Mouse (Mus musculus): ENCODE measurements around the gene Paf1. TPM values are rescaled to one million over a fixed set of nuclear protein-coding genes. Genes with fewer than 3 reads are reported as not detected.
A peak's percentile ranks its signal among the peaks of the same experiment; 100 is the strongest.

Paf1 gene
- polyA plus RNA-seq (2011; ENCODE audit: insufficient read length, low read depth, missing spikeins), result 73.5 and 82.5 TPM in 2 replicates

DNA sequence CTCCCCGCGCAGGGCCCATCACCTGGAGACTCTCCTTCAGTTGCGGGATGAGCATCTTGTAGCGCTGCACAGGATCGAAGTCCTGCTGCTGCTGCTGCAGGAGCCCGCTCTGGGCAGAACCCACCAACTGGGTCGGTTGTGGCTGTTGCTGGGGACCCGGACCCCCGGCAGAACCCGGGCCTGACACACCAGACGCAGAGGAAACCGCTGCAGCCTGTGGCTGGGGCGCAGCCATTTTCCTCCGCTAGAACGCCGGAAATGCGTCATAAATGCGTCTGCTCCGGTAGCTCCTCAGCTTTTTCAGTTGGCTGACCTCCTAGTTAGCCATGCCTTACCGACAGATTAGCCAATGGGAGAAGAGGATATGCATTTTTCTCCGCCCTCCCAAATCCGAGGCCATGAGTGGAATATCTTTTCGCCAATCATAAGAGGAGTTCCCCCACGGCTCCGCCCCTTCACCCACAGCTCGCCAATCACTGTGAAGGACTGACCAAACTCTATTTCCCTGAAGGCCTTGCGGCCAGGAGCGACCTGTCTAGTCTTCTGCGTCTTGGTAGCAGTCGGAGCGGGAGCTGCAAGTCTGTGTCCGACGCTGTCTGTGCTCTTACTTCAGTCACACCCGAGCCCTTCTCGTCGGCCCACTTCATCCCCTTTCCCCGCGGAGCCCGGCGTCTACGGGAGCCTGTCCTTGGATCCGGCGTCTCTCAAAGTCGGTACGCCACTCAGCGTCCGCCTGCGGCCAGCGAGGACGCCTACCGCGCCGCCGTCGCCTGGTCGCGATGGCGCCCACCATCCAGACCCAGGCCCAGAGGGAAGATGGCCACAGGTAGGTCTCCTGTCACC, at the start of gene Paf1, which contains the start of gene Med29:
Gene Paf1 (plus strand): TSS at position 523 of the 843 bp plus-strand sequence.
Gene Med29 (minus strand): TSS at position 280 of the 843 bp plus-strand sequence.
- Histone ChIP-seq H3K27ac (ENCODE audit: insufficient read depth, low read length) (0 out of 2 replicates have a peak within 1 kb of the TSS, but pooled peaks have one; percentile 4), H3K4me1 (ENCODE audit: control insufficient read depth, insufficient read depth, low read length) (no peaks in the 10 kb centered on the region), H3K4me3 (ENCODE audit: insufficient read depth, low read length) (peak within 1 kb of the TSS; percentile 80)
- TF ChIP-seq CTCF (IDR thresholded peaks at IDR 0.05; ENCODE audit: borderline replicate concordance, insufficient read depth, low read length) (no peak), POLR2A (IDR thresholded peaks at IDR 0.05; ENCODE audit: low read depth, low read length) (peak; percentile 97)

DNA sequence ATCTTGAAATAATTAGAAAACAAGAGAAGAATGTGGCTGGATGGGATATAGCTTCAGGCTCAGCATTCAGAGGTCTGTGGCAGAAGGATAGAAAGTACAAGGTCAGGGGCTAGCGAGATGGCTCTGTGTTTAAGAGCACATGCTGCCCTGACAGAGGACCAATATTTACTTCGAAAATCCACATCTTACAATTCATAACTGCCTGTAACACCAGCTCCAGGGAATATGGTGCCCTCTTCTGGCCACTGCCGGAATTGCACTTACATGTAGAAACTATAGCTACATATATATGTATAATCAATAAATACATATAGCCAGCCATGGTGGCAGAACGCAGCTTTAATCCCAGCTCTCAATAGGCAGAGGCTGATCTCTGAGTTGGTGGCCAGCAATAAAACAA, 48.1 kb upstream of the Paf1 start:
- TF ChIP-seq CTCF (IDR thresholded peaks at IDR 0.05; ENCODE audit: borderline replicate concordance, insufficient read depth, low read length) (peak; percentile 38; the same call in 1 of the 2 replicates), POLR2A (IDR thresholded peaks at IDR 0.05; ENCODE audit: low read depth, low read length) (no peak)
- H3K4me1 ChIP-seq (ENCODE audit: control insufficient read depth, insufficient read depth, low read length), result no peaks in the 10 kb centered on the region
- no peak overlapping the region for H3K4me3 ChIP-seq (ENCODE audit: insufficient read depth, low read length)
- H3K27ac ChIP-seq (ENCODE audit: insufficient read depth, low read length), result no peak overlapping the region

DNA sequence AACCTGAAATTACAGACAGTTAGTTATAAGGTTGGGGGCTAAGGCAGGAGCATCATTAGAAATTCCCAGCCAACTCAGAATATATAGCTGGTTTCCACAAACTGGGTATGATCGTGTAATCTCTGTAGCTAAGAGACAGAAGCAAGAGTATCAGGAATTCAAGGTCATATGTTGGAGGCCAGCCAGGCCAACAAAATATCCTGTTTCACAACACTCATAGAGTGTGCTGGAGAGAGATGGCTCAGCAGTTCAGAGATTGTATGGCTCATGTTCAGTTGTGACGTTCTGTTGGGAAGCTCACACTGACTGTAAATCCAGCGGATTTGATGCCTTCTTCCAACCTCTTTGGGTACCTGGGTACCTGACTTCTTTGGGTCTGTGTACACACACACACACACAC, 45.0 kb upstream of the Paf1 start:
- Histone ChIP-seq H3K27ac (ENCODE audit: insufficient read depth, low read length) (0 out of 2 replicates have a peak overlapping the region, but pooled peaks have one; percentile 7), H3K4me1 (ENCODE audit: control insufficient read depth, insufficient read depth, low read length) (no peaks in the 10 kb centered on the region), H3K4me3 (ENCODE audit: insufficient read depth, low read length) (no peak overlapping the region)
- TF ChIP-seq CTCF (IDR thresholded peaks at IDR 0.05; ENCODE audit: borderline replicate concordance, insufficient read depth, low read length) (no peak), POLR2A (IDR thresholded peaks at IDR 0.05; ENCODE audit: low read depth, low read length) (no peak)

DNA sequence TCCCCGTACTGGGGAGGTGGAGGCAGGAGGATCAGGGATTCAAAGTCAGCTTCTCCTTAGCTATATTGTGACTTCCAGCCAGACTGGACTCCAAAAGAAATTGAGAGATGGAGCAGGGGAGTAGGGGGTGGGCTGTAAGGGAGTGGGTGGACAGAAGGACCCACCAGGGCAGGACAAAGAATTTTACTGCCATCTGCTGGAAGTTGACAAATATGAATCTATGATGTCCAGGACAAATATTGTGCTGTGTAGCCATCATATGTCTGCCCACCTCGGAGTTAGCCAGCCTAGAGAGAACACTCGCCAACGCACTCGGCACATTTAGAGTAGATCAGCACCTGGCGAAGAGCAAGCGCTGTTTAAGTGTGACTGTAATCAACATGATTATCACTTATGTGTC, 44.1 kb upstream of the Paf1 start:
- no peak overlapping the region for H3K27ac ChIP-seq (ENCODE audit: insufficient read depth, low read length)
- TF ChIP-seq CTCF (IDR thresholded peaks at IDR 0.05; ENCODE audit: borderline replicate concordance, insufficient read depth, low read length) (no peak), POLR2A (IDR thresholded peaks at IDR 0.05; ENCODE audit: low read depth, low read length) (no peak)
- H3K4me3 ChIP-seq (ENCODE audit: insufficient read depth, low read length), result no peak overlapping the region
- no peaks in the 10 kb centered on the region for H3K4me1 ChIP-seq (ENCODE audit: control insufficient read depth, insufficient read depth, low read length)

DNA sequence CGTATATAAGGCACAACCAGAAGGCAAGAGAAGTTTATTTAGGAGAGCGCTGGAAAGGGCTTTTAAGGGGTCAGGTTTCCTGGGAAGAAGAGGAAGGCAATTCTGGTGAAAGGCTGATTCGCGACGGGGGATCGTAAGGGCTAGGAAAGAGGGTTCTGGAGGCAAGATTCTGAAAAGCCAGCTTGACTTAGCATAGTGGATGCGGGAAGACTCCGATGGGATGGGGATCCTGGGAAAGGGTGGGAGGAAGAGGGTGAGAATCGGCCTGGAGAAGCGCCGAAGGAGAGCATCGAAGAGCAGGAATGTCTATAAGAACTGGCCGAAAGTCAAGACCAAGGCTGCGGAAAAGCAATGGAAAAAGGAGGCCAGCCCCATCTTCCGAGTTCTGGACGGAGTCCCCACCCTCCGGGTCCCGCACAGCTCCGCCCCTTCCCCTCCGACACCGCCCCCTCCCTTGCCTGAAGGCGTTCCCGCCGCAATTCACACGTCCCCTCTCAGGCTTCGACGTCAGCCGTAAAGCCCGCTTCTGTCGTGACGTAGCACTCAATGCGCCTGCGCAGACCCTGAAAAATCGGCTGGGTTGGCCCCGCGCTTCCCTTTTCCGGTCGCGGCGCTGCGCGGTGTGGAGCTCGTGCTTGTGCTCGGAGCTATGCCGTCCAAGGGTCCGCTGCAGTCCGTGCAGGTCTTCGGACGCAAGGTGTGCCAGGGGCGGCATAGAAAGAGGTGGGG, 42.4 kb upstream of the Paf1 start, which contains the start of gene Rps16:
Gene Rps16 (plus strand): TSS at position 498 of the 729 bp plus-strand sequence.
- Histone ChIP-seq H3K4me3 (ENCODE audit: insufficient read depth, low read length) (peak within 1 kb of the TSS; percentile 98), H3K4me1 (ENCODE audit: control insufficient read depth, insufficient read depth, low read length) (no peaks in the 10 kb centered on the region), H3K27ac (ENCODE audit: insufficient read depth, low read length) (peak within 1 kb of the TSS; percentile 90)
- TF ChIP-seq POLR2A (IDR thresholded peaks at IDR 0.05; ENCODE audit: low read depth, low read length), result peak; percentile 67
- no peak for TF ChIP-seq CTCF (IDR thresholded peaks at IDR 0.05; ENCODE audit: borderline replicate concordance, insufficient read depth, low read length)

DNA sequence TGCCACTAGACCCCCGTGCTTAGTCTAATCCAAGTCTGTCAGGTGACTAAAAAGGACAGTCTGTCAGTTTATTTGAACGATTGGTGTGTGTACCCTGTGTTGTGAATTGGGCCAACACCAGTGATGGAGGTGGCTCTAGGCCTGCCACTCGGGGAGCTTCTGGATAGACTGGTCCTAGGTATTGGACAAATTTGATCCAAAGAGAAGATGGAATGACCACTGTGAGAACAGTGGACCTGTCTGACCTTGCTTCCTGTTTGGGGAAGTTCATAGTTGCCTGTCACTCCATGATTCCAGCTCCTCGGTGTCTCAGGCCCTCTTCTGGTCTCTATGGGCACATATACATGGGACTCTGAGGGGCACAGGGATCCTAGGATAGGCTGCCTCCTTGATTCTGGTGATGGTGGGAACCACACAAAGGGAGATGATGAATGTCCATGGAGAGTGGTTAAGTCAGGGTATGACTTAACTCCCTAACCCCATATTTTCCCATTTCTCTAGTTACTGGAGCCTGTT, 41.0 kb upstream of the Paf1 start:
- TF ChIP-seq POLR2A (IDR thresholded peaks at IDR 0.05; ENCODE audit: low read depth, low read length), result no peak
- TF ChIP-seq CTCF (IDR thresholded peaks at IDR 0.05; ENCODE audit: borderline replicate concordance, insufficient read depth, low read length), result no peak
- H3K4me3 ChIP-seq (ENCODE audit: insufficient read depth, low read length), result peak overlapping the region; percentile 98
- H3K4me1 ChIP-seq (ENCODE audit: control insufficient read depth, insufficient read depth, low read length), result peaks cover 3% of the 10 kb centered on the region
- no peak overlapping the region; the same call in 1 of the 2 replicates for H3K27ac ChIP-seq (ENCODE audit: insufficient read depth, low read length)

DNA sequence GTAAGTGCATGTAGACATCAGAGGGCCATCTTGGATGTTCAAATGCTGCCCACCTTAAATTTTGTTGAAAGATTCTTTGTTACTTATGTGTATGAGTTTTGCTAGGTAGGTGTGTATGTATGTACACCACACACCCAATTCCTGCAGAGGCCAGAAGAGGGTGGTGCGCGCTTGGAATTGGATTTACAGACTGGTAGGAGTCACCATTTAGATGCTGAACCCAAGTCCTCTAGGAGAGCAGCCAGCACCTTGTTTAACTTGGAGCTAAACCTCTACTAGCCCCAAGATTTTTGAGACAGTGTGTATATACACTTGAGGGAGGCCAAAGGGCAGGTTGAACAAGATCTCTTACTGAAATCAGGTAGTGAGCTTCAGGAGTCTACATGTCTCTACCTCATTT, 39.5 kb upstream of the Paf1 start:
- TF ChIP-seq CTCF (IDR thresholded peaks at IDR 0.05; ENCODE audit: borderline replicate concordance, insufficient read depth, low read length) (no peak), POLR2A (IDR thresholded peaks at IDR 0.05; ENCODE audit: low read depth, low read length) (0 out of 2 replicates have a peak, but pooled peaks have one; percentile 4)

DNA sequence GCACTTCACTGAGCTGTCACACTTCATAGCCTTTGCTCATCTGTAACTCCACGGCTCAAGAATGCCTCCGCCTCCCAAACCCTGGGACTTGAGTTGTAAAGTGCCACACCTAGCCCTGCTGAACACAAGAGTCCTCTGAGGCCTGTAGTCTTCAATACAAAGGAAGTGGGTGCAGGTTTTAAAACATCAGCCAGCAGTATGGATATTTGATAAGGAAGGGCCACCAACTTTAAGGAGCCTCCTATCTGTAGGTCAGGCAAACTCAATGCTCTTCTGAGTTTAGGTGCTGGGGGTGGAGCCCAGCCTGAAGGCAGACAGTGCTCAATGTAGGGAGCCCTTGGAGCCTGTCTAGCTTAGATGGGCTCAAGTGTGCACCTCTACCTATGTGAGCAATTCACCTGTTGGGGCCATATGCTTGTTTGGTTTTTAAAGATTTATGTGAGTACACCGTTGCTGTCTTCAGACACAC, 38.6 kb upstream of the Paf1 start:
- H3K4me1 ChIP-seq (ENCODE audit: control insufficient read depth, insufficient read depth, low read length), result peaks cover 24% of the 10 kb centered on the region
- TF ChIP-seq POLR2A (IDR thresholded peaks at IDR 0.05; ENCODE audit: low read depth, low read length), result no peak
- TF ChIP-seq CTCF (IDR thresholded peaks at IDR 0.05; ENCODE audit: borderline replicate concordance, insufficient read depth, low read length), result no peak
- H3K27ac ChIP-seq (ENCODE audit: insufficient read depth, low read length), result no peak overlapping the region
- H3K4me3 ChIP-seq (ENCODE audit: insufficient read depth, low read length), result no peak overlapping the region

More for the DNA sequence above, 39.5 kb upstream of the Paf1 start:
- Histone ChIP-seq H3K27ac (ENCODE audit: insufficient read depth, low read length) (no peak overlapping the region), H3K4me3 (ENCODE audit: insufficient read depth, low read length) (no peak overlapping the region), H3K4me1 (ENCODE audit: control insufficient read depth, insufficient read depth, low read length) (peaks cover 16% of the 10 kb centered on the region)

DNA sequence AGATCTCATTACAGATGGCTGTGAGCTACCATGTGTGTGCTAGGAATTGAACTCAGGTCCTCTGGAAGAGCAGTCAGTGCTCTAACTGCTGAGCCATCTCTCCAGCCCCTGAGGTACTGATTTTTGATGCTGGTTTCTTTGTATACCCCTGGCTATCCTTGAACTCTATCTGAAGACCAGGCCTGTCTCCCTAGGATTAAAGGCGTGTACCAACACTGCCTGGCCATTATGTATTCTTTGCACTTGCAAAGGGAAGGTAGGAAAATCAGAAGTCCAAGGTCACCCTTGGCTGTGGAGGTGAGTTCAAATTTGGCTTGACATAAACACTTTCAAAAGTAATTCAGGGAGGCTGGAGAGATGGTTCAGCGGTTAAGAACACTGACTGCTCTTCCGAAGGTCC, 38.2 kb upstream of the Paf1 start:
- peaks cover 24% of the 10 kb centered on the region for H3K4me1 ChIP-seq (ENCODE audit: control insufficient read depth, insufficient read depth, low read length)
- TF ChIP-seq POLR2A (IDR thresholded peaks at IDR 0.05; ENCODE audit: low read depth, low read length) (no peak), CTCF (IDR thresholded peaks at IDR 0.05; ENCODE audit: borderline replicate concordance, insufficient read depth, low read length) (no peak)
- H3K4me3 ChIP-seq (ENCODE audit: insufficient read depth, low read length), result no peak overlapping the region
- no peak overlapping the region for H3K27ac ChIP-seq (ENCODE audit: insufficient read depth, low read length)
